Mouse (Mus musculus): Measurements from ENCODE around the gene Mmp25. TPM values are rescaled to one million over a fixed set of nuclear protein-coding genes. Genes with fewer than 3 reads are reported as not detected.

The Mmp25 gene
- polyA plus RNA-seq, 1 experiment from 2014 or later: 0.61 TPM

Other genes with a start within 250 kb of the Mmp25 start
- not detected in 2 replicates for gene Vmn2r117, start 165.6 kb downstream of the Mmp25 start, polyA plus RNA-seq (2014; fragmentation: Nextera tagmentation; extraction: Ambion mirVana)
- gene Zfp213, start 81.0 kb downstream of the Mmp25 start, polyA plus RNA-seq (2014; fragmentation: Nextera tagmentation; extraction: Ambion mirVana): 17.5 and 19.9 TPM in 2 replicates
- gene Zfp13, start 45.8 kb downstream of the Mmp25 start, polyA plus RNA-seq (2014; fragmentation: Nextera tagmentation; extraction: Ambion mirVana): 16.3 and 16.5 TPM in 2 replicates
- gene Zscan10, start 44.4 kb downstream of the Mmp25 start, polyA plus RNA-seq (2014; fragmentation: Nextera tagmentation; extraction: Ambion mirVana): 0.22 TPM in 1 of 2 replicates, not detected in the other
- gene Bicdl2, start 15.2 kb upstream of the Mmp25 start, polyA plus RNA-seq (2014; fragmentation: Nextera tagmentation; extraction: Ambion mirVana): 0.14 and 0.19 TPM in 2 replicates
- 37.4 and 40.6 TPM in 2 replicates for gene Hcfc1r1, start 28.3 kb upstream of the Mmp25 start, polyA plus RNA-seq (2014; fragmentation: Nextera tagmentation; extraction: Ambion mirVana)
- 55.1 and 57.0 TPM in 2 replicates for gene Thoc6, start 28.6 kb upstream of the Mmp25 start, polyA plus RNA-seq (2014; fragmentation: Nextera tagmentation; extraction: Ambion mirVana)
- gene Tnfrsf12a, start 32.2 kb upstream of the Mmp25 start, polyA plus RNA-seq (2014; fragmentation: Nextera tagmentation; extraction: Ambion mirVana): 2.0 and 2.2 TPM in 2 replicates
- 2.3 and 2.5 TPM in 2 replicates for gene Cldn6, start 34.0 kb upstream of the Mmp25 start, polyA plus RNA-seq (2014; fragmentation: Nextera tagmentation; extraction: Ambion mirVana)
- 0.58 and 0.82 TPM in 2 replicates for gene Cldn9, start 38.7 kb upstream of the Mmp25 start, polyA plus RNA-seq (2014; fragmentation: Nextera tagmentation; extraction: Ambion mirVana)
- gene 1520401A03Rik, start 77.5 kb upstream of the Mmp25 start, polyA plus RNA-seq (2014; fragmentation: Nextera tagmentation; extraction: Ambion mirVana): not detected in 2 replicates
- gene Pkmyt1, start 81.1 kb upstream of the Mmp25 start, polyA plus RNA-seq (2014; fragmentation: Nextera tagmentation; extraction: Ambion mirVana): 29.3 and 33.7 TPM in 2 replicates
- gene Paqr4, start 95.6 kb upstream of the Mmp25 start, polyA plus RNA-seq (2014; fragmentation: Nextera tagmentation; extraction: Ambion mirVana): 29.5 and 30.2 TPM in 2 replicates
- 0.58 and 0.63 TPM in 2 replicates for gene Kremen2, start 100.6 kb upstream of the Mmp25 start, polyA plus RNA-seq (2014; fragmentation: Nextera tagmentation; extraction: Ambion mirVana)
- 125 and 142 TPM in 2 replicates for gene Flywch1, start 126.3 kb upstream of the Mmp25 start, polyA plus RNA-seq (2014; fragmentation: Nextera tagmentation; extraction: Ambion mirVana)
- gene Flywch2, start 140.8 kb upstream of the Mmp25 start, polyA plus RNA-seq (2014; fragmentation: Nextera tagmentation; extraction: Ambion mirVana): 20.4 and 20.9 TPM in 2 replicates
- gene Srrm2, start 145.3 kb upstream of the Mmp25 start, polyA plus RNA-seq (2014; fragmentation: Nextera tagmentation; extraction: Ambion mirVana): 408 and 439 TPM in 2 replicates
- gene Elob, start 183.9 kb upstream of the Mmp25 start, polyA plus RNA-seq (2014; fragmentation: Nextera tagmentation; extraction: Ambion mirVana): 1,062 and 1,170 TPM in 2 replicates
- gene Prss33, start 190.8 kb upstream of the Mmp25 start, polyA plus RNA-seq (2014; fragmentation: Nextera tagmentation; extraction: Ambion mirVana): 0.27 TPM in 1 of 2 replicates, not detected in the other
- not detected in 2 replicates for gene Prss32, start 198.6 kb upstream of the Mmp25 start, polyA plus RNA-seq (2014; fragmentation: Nextera tagmentation; extraction: Ambion mirVana)
- gene Prss41, start 198.9 kb upstream of the Mmp25 start, polyA plus RNA-seq (2014; fragmentation: Nextera tagmentation; extraction: Ambion mirVana): 0.41 and 0.81 TPM in 2 replicates
- gene Prss21, start 222.8 kb upstream of the Mmp25 start, polyA plus RNA-seq (2014; fragmentation: Nextera tagmentation; extraction: Ambion mirVana): not detected in 2 replicates
- gene Dcpp1, start 235.6 kb upstream of the Mmp25 start, polyA plus RNA-seq (2014; fragmentation: Nextera tagmentation; extraction: Ambion mirVana): not detected in 2 replicates
- not detected in 2 replicates for gene Dcpp2, start 235.6 kb upstream of the Mmp25 start, polyA plus RNA-seq (2014; fragmentation: Nextera tagmentation; extraction: Ambion mirVana)

Data from midbrain, embryonic 11.5 days (tissue).